Mouse (Mus musculus) embryonic facial prominence, embryonic 14.5 days (tissue): ENCODE measurements around the gene Abcc12. TPM values are rescaled to one million over a fixed set of nuclear protein-coding genes. Genes with fewer than 3 reads are reported as not detected.

Source experiments
- ATAC-seq: fragments of 200-750 bp; cut with Nextera tagmentation; 2 replicates; pipeline ENCODE4 v1.8.0; 2017; ENCODE audit warnings: low read depth, moderate number of reproducible peaks, moderate TSS enrichment
- DNase-seq: peaks from one replicate; pipeline ENCODE4 v3.0.0-alpha.2; 2015; ENCODE audit warnings: low spot score
- H3K27ac ChIP-seq: fragments of 300-500 bp; sonication (generic); replicated peaks from 2 replicates; pipeline ENCODE4 v1.5.1; 2014; ENCODE audit warnings: low read depth, mild to moderate bottlenecking, low read length, moderate library complexity
- H3K27me3 ChIP-seq: fragments of 300-500 bp; sonication (generic); replicated peaks from 2 replicates; pipeline ENCODE4 v1.6.1; 2014; ENCODE audit warnings: low read length; ENCODE audit not compliant: control insufficient read depth, insufficient read depth
- H3K36me3 ChIP-seq: fragments of 300-500 bp; sonication (generic); 2 replicates; pipeline ENCODE4 v1.6.1; 2014; ENCODE audit warnings: low read length, mixed read lengths; ENCODE audit not compliant: control insufficient read depth, insufficient read depth
- H3K4me1 ChIP-seq: fragments of 300-500 bp; sonication (generic); 2 replicates; pipeline ENCODE4 v1.6.1; 2014; ENCODE audit warnings: antibody characterized with exemption, low read length; ENCODE audit not compliant: control insufficient read depth, insufficient read depth
- H3K4me2 ChIP-seq: fragments of 300-500 bp; sonication (generic); 2 replicates; pipeline ENCODE4 v1.6.1; 2014; ENCODE audit warnings: low read depth, mild to moderate bottlenecking, low read length, moderate library complexity, mixed read lengths
- H3K4me3 ChIP-seq: fragments of 300-500 bp; sonication (generic); 2 replicates; pipeline ENCODE4 v1.5.1; 2014; ENCODE audit warnings: low read depth, mild to moderate bottlenecking, low read length
- H3K9ac ChIP-seq: fragments of 300-500 bp; sonication (generic); 2 replicates; pipeline ENCODE4 v1.6.1; 2014; ENCODE audit warnings: low read depth, mild to moderate bottlenecking, low read length, moderate library complexity, mixed read lengths
- H3K9me3 ChIP-seq: fragments of 300-500 bp; sonication (generic); 2 replicates; pipeline ENCODE4 v1.6.1; 2016; ENCODE audit warnings: low read length; ENCODE audit not compliant: control insufficient read depth
- WGBS: fragments of 180-500 bp; shearing (Covaris S2); extraction: QIAGEN DNeasy Blood & Tissue Kit; methylation state at CpG from one replicate; pipeline ENCODE4 v1.1.7; 2014; 5-methylcytosine and 5-hydroxymethylcytosine counted together
- polyA plus RNA-seq: library from polyadenylated mRNA; unstranded; fragments of >200 nt; fragmentation: Nextera tagmentation; extraction: Ambion mirVana; gene quantifications from 2 replicates; pipeline ENCODE4 v1.2.1, GENCODE M21; 2014

Abcc12 gene
- polyA plus RNA-seq, 1 experiment from 2014 or later = 0.29 TPM

GRCm38 (mm10) chr8:86475711-86476438, 104.6 kb downstream of the Abcc12 start:
- Histone ChIP-seq H3K9me3 (no peaks in the 10 kb centered on the region), H3K27ac (no peak overlapping the region), H3K4me1 (no peaks in the 10 kb centered on the region), H3K9ac (no peak overlapping the region), H3K27me3 (no peaks in the 10 kb centered on the region), H3K36me3 (no peaks in the 10 kb centered on the region), H3K4me3 (no peak overlapping the region), H3K4me2 (no peak overlapping the region)
- WGBS = 61% methylated on average over 9 of the region's 9 CpGs
- DNase-seq = peak; percentile 53
- ATAC-seq = peak; percentile 78; the same call in 1 of the 2 replicates

DNA sequence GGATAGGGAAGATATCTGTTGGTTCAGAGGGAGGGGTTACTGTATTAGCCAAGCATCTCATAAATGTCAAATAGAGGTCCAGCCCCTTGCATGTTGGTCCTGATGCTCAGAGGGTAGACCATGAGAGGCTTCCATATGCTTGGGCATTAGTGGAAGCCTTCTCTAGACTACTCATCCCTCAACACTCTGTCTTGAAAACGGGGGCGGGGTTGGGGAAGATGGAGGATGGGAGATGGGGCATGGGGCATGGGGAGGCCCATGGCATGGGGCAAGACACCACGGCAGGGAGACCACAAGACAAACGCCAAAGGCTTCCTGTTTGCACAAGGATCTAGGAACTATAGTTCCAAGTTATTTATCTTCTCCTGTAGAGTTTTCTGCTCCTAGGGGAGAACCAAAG, 106.0 kb downstream of the Abcc12 start:
- Histone ChIP-seq H3K4me2 (no peak overlapping the region), H3K36me3 (no peaks in the 10 kb centered on the region), H3K27ac (no peak overlapping the region), H3K27me3 (no peaks in the 10 kb centered on the region), H3K4me1 (no peaks in the 10 kb centered on the region), H3K9me3 (no peaks in the 10 kb centered on the region), H3K4me3 (no peak overlapping the region), H3K9ac (no peak overlapping the region)
- ATAC-seq = no peak
- 95% methylated on average over 4 of the region's 4 CpGs for WGBS
- no peak for DNase-seq

DNA sequence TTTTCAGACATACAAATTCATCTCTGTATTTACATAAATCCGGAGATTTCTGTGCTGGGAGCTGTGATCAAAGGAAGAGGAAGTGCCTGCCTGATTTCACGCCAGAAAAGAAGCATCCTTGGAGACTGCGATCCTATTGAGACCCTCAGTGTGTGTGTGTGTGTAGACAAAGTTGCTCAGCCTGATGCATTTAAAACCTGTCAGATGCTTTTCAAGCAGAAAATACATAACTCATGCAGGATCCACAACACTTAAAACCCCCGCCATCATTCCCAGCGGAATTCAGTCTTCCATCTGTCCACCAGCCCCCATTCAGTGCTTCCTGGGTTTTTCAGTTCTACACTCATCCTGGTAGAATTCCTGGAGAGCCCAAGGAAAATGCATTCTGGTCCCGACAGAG, 107.4 kb downstream of the Abcc12 start:
- H3K9ac ChIP-seq = no peak overlapping the region
- ATAC-seq (no peak), DNase-seq (peak; percentile 16)
- H3K9me3 ChIP-seq = no peaks in the 10 kb centered on the region
- no peaks in the 10 kb centered on the region for H3K27me3 ChIP-seq
- WGBS = 52% methylated on average over 6 of the region's 6 CpGs
- no peak overlapping the region for H3K4me3 ChIP-seq
- H3K36me3 ChIP-seq = no peaks in the 10 kb centered on the region
- H3K27ac ChIP-seq = no peak overlapping the region
- H3K4me1 ChIP-seq = no peaks in the 10 kb centered on the region
- no peak overlapping the region for H3K4me2 ChIP-seq

DNA sequence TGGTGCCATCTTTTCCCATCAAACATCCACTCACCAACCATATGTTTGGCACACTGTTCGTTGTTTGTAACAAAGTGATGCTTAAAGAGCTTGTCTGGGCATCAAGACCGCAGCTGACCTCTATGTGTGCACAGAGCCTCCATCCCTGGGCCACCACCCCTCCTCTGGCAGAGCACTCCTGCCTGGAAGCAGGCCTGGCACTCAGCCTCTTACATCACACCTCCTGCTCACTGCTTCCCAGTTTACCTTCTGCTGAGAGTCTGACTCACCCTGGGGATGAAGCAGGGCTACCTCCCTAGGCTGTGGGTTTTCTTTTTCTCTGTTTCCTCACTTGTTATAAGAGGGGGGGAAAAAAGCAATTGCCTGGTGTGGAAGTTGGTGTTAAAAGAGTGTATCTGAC, 109.8 kb downstream of the Abcc12 start:
- ATAC-seq (no peak), DNase-seq (no peak)

GRCm38 (mm10) chr8:86463215-86463614, 117.3 kb downstream of the Abcc12 start:
- no peak for ATAC-seq
- Histone ChIP-seq H3K36me3 (no peaks in the 10 kb centered on the region), H3K27ac (no peak overlapping the region), H3K27me3 (no peaks in the 10 kb centered on the region), H3K4me2 (no peak overlapping the region), H3K4me3 (no peak overlapping the region), H3K4me1 (no peaks in the 10 kb centered on the region), H3K9me3 (no peaks in the 10 kb centered on the region), H3K9ac (no peak overlapping the region)
- 96% methylated on average over 2 of the region's 2 CpGs for WGBS
- no peak for DNase-seq

More for the DNA sequence above, 109.8 kb downstream of the Abcc12 start:
- WGBS = 82% methylated on average over 2 of the region's 2 CpGs
- H3K4me1 ChIP-seq = no peaks in the 10 kb centered on the region
- no peak overlapping the region for H3K9ac ChIP-seq
- H3K4me3 ChIP-seq = no peak overlapping the region
- H3K9me3 ChIP-seq = no peaks in the 10 kb centered on the region
- H3K27ac ChIP-seq = no peak overlapping the region
- no peak overlapping the region for H3K4me2 ChIP-seq
- H3K27me3 ChIP-seq = no peaks in the 10 kb centered on the region
- H3K36me3 ChIP-seq = no peaks in the 10 kb centered on the region

DNA sequence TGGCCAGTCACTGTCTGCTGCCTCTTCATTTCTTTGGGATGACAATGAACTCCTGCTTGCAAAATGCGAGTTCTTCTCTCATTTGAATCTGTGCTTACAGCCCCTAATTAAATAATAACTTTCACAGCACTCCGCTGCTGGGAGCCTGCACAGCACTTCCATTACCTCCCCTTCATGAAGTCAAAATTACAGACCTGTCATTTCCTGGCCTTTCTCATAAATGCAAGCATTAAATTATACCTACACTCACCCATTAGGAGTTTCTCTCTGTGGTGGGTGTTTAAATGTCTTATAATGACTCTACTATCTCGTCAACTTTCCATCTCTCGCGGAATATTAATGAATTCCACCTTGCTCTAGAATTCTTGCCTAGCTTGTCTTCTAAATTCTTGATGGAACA, 120.1 kb downstream of the Abcc12 start:
- Histone ChIP-seq H3K36me3 (no peaks in the 10 kb centered on the region), H3K4me1 (no peaks in the 10 kb centered on the region), H3K4me3 (no peak overlapping the region), H3K9me3 (no peaks in the 10 kb centered on the region), H3K9ac (no peak overlapping the region), H3K4me2 (no peak overlapping the region), H3K27ac (no peak overlapping the region), H3K27me3 (no peaks in the 10 kb centered on the region)
- ATAC-seq = no peak
- no peak for DNase-seq
- 76% methylated on average over 5 of the region's 5 CpGs for WGBS

- no peaks in the 10 kb centered on the region for H3K27me3 ChIP-seq
- DNase-seq = no peak
- ATAC-seq = no peak
- no peaks in the 10 kb centered on the region for H3K4me1 ChIP-seq
- no peak overlapping the region for H3K4me3 ChIP-seq
- no peak overlapping the region for H3K4me2 ChIP-seq
- 67% methylated on average over 11 of the region's 11 CpGs for WGBS
- no peaks in the 10 kb centered on the region for H3K9me3 ChIP-seq
- no peak overlapping the region for H3K9ac ChIP-seq
- H3K27ac ChIP-seq = no peak overlapping the region
- no peaks in the 10 kb centered on the region for H3K36me3 ChIP-seq
These were observed 126.6 kb downstream of the Abcc12 start for GRCm38 (mm10) chr8:86453697-86454480.

DNA sequence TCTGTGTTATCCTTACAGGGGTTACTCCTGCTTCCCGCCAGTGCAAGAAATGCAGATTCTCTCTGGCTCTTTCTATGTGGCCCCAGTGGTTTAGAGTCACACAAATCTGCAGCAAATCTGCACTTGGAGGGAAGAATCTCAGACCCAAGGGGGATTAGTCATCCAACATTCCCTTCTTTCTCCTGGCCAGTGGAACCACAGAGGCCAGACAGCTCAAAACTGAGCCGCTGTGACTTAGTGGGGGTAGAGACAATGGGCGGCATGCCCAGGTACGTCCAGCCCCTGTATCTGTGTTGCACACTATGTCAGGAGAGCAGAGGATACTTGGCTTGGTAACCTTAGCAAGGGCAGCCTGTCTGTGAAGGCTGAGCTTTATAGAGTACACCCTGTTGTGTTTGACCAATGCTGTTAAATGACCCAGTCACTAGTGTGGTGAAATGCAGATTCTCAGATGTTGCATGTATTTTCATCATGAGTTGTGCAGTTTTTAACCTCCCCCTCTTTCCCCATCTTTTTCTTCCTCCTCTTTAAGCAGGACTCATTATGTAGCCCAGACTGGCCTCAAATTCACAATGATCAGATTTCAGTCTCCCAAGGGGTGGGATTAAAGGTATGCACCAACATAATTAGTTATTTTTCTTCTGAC, 130.5 kb downstream of the Abcc12 start:
- ATAC-seq (no peak), DNase-seq (no peak)
- H3K9ac ChIP-seq = no peak overlapping the region
- H3K4me1 ChIP-seq = no peaks in the 10 kb centered on the region
- H3K9me3 ChIP-seq = no peaks in the 10 kb centered on the region
- no peak overlapping the region for H3K4me2 ChIP-seq
- H3K4me3 ChIP-seq = no peak overlapping the region
- H3K27ac ChIP-seq = no peak overlapping the region
- 88% methylated on average over 4 of the region's 4 CpGs for WGBS
- no peaks in the 10 kb centered on the region for H3K36me3 ChIP-seq
- H3K27me3 ChIP-seq = no peaks in the 10 kb centered on the region
